Mouse (Mus musculus) left cerebral cortex, adult 11 months (tissue): Measurements from ENCODE around the gene Ffar3.
"Not testable (repeated sequence)": the region's sequence is repeated elsewhere in the genome, so short reads cannot be mapped to it uniquely, and the experiment has no call there.

ENCODE experiments used
- DNase-seq: peaks from one replicate; pipeline ENCODE4 v3.0.0; 2022; ENCODE audit warnings: low spot score

Ffar3 gene

GRCm38 (mm10) chr7:30844676-30845297, 11.2 kb downstream of the Ffar3 start:
- no peak for DNase-seq

DNA sequence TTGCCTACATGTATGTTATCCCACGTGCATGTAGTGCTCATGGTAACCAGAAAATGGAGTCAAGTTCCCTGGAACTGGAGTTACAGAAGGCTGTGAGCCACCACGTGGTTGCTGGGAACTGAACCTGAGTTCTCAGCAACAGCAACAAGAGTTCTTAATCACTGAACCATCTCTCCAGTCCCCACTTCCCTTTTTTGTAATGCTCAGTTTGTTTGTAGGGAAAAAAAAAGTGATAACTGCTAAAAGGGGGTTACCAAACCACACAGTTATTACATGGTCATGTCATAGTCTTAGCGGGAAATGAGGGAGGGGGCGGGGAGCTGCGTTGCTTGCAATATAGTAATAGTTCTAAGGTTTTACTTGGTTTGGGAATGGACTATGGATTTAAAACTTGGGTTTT, 13.9 kb downstream of the Ffar3 start:
- DNase-seq: no peak

GRCm38 (mm10) chr7:30841379-30841778, 14.6 kb downstream of the Ffar3 start:
- DNase-seq: no peak

DNA sequence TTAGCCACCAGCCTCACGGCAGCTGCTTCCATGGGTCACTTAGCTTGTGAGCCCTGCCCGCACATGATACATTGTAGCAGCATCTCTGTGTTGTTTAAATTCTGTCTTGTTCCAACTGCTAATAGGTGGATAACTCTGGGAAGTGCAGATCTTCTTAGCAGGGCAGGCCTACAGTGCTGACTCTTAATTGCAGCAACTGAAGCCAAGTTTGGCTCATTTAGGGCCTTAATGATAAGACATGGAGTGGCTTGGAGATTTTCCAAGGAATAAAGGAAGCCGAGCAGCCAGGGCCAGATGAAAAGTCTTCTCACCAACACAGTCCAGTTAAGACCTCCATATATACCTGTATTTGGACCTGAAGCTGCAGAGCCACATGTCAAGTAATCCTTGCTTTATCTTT, 15.7 kb downstream of the Ffar3 start:
- no peak for DNase-seq

DNA sequence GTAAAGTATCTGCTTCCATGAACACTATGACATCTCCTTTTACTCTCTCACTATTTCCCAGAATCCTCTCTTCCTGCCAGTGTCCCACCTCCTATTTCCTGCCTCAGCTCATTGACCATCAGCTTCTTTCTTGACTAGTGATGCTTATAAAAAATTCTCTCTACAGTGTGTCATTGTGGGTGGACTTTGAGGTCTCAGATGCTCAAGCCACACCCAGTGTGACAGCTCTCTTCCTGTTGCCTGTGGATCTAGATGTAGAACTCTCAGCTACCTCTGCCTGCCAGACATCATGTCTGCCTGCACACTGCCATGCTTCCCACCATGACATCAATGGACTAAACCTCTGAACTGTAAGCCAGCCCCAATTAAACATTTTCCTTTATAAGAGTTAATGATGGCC, 18.7 kb downstream of the Ffar3 start:
- DNase-seq: no peak

DNA sequence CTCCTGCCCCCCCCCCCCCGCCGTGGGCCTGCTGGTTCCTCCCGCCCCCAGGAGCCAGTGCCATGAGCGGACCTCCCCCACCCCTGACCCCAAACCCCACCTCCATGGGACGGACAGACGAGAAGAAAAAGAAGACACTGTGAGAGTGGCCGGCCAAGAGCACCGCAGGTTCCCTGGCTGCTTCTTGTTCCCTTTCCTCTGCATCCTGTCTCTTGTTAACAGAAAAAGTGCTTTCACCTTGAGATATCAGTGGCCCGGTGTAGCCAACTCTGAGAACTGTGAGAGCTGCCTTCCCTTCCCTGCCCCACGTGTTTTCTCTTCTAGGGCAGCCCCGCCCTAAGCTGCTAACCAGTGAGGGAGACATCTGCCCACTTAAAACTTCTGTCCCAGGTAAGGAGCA, 23.3 kb downstream of the Ffar3 start:
- not testable (repeated sequence) for DNase-seq

DNA sequence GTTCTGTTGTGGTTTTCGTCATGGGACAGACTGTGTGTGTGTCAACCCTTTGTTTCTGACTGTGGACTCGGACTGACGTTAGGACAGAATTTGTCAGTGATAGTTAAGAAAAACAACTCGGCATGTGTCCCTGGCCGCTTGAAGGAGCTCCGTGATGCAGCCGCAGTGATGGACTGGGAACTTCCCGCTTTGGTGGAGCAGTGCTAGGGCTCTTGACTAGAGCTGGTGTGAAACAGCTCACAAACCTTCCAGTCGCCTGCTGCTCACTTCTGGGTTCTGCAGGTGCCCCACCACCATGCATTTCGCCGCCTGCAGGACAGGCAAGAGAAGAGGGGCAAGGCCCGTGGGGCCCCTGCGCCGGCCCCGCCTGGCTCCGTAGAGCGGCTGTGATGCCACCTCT, 23.7 kb downstream of the Ffar3 start:
- no peak for DNase-seq

DNA sequence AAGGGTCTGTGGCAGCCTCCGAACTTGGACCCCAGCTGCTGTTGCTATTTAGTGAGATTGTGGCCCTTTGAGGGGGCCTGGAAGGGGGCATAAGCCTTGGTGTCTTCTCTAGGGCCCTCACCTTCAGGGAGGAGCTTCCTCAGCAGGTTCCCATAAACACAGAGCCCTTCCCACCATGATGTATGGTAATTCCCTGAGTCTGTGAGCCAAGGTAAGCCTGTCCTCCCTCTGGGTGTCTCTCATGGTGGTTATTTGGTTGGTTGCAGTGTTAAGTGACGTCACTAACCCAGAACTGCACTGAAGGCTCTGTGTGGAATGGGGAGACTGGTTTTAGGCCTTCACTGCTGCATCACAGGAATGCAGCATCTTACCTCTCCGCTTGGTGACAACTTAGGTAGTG, 26.6 kb downstream of the Ffar3 start:
- DNase-seq: no peak

- not testable (repeated sequence) for DNase-seq
These were observed 27.1 kb downstream of the Ffar3 start for GRCm38 (mm10) chr7:30828871-30829270.

DNA sequence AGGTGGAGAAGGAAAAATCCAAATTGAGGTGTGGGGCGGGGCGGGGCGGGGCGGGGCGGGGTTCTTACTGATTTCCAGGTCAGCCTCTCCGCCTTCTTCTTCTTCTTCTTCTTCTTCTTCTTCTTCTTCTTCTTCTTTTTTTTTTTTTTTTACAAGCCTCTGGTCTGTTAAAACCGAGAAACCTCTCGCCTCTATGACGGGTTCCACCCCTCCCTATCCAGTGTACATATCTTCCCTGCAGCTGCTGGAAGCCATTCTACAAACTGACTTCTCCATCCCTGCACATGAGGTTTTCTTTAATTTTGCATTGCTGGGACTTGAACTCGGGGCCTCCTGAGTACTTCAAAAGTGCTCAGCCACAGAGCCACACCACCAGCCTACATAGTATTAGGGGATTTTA, 29.3 kb downstream of the Ffar3 start:
- no peak for DNase-seq

DNA sequence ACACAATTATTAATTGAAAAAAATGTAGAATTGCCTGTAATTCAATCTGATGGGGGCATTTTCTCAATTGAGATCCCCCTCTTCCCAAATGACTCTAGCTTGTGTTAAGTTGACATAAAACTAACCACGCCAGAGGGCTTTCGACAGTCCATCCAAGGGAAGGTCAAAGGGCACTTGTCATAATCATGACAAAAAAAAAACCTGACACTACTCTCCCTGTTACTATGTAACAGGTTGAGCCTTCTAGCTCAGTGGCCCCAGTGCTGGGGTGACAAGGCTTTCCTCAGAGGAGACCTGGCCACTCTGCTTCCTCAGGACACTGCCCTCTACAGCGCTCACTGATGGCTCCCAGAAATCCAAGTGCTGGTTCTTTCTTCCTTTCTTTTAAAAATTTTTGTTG, 31.7 kb downstream of the Ffar3 start:
- no peak for DNase-seq

DNA sequence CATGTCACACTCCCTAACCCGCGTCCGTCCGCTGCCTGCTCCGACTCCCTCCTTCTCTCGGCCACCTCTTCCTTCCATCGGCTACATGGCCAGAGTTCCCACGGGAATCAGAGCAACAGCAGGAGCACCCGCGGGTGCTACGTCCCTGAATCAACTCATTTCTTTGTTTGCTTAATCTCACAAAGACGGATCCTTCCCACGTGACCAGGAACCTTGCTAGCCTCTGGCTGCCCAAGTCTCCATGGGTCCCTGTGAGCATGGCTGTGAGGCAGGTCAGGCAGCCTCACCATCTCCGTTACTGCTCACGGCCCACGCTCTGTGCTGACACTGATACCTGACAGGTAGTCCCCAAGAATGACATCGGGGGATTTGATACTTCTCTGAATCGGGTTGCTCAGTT, 32.3 kb downstream of the Ffar3 start, which contains the start of gene Ffar2:
Gene Ffar2, minus strand, starts transcription at position 101 of the 400 bp plus-strand sequence.
- no peak for DNase-seq

DNA sequence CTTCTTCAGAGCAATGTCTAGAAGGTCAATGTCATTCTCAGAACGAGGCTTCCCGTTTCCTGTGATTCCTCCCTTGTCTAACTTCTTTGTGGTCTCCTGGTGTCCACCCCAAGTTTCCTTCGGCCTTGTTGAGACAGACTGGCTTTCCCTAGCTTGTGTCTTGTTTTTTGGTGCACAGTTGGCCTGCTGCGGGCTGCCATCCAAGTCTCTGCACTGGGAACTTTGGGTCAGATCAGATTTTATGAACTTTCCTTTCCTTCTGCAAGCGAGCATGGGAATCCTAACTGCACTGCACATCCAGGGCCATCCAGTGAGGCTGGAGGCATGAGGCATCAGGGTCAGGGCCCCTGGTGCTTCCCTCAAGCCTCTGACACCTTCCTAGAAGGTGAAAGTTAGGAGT, 34.4 kb downstream of the Ffar3 start:
- no peak for DNase-seq

- DNase-seq: no peak
These were observed 35.0 kb downstream of the Ffar3 start for GRCm38 (mm10) chr7:30820854-30821445.

DNA sequence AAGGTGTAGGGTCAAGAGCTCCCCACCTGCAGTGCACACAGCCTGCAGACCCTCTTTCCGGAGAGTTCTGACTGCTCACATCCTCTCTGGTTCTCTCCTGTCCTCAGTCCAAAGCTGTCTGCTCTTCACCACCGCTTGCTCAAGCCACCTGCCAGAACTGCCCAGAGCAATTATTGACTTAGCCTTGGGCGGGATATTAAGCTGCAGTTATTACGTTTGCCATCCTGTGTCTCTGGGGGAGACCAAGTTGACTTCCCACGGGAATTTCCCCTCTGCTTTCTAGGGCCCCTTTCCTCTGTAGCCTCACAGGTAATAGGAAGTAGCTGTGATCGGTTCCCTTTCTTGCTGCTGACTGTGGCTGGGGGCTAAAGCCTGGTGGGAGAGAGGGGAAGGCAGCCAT, 35.8 kb downstream of the Ffar3 start:
- no peak for DNase-seq

- DNase-seq: no peak
These were observed 43.6 kb downstream of the Ffar3 start for GRCm38 (mm10) chr7:30812291-30812807.

GRCm38 (mm10) chr7:30811757-30812290, 44.2 kb downstream of the Ffar3 start:
- DNase-seq: no peak

DNA sequence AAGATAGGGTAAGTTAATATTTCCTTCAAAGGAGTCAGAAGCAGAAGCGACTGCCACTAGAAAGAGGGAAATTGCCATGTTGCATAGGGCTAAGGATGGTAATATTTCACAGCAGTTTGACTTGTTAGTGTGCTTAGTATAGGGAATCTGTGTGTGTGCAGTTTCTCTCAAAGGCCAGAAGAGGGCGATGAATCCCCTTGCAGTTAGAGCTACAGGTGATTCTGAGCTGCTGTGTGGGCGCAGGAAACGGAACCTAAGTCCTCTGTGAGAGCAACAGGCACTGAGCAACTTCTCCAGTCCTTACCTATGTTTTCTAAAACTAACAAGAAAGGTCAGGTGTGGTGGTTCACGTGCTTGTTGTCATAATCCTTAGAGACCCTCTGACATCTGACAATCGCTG, 45.7 kb downstream of the Ffar3 start:
- DNase-seq: no peak

GRCm38 (mm10) chr7:30805924-30806323, 50.1 kb downstream of the Ffar3 start:
- no peak for DNase-seq
